ENCODE assay signal across 26 mouse cellular contexts in the genomic region with DNA sequence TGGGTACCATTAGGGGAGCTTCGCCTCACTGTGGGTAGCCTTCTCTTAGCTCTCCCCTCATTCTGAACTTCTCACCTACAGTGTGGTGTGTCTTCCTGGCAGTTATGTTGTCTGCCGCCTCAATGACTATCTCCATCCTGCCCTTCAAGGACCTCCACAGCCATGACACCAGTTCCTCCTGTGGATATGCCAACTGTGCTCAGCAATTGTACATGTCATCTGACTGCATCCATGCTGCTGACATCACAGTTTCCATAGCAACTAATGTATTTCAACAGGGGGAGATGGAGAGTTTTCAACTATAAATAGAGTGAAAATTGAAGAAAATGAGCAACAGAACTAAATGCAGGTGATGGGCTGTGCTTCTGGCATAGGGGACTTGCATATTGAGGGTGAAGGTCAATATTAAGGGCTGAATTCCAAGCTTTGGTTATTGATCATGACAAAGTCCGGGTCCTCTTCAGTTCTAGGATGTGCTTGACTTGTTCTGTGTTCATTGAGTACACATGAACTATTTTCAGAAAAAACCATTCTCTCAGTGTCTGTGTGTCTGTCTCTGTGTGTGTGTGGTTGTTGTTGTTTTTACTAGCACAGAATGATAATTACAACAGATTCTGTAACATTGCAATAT.
A peak's percentile ranks its signal among the peaks of the same experiment; 100 is the strongest.
DNase-seq lines count a peak whose midpoint lies in the region; ATAC-seq and TF ChIP-seq lines count a peak whose summit lies in the region.
"Had no signal": no experiment of that assay in that cellular context is flagged by ENCODE, and none has a peak within 500 bp of the region (broad histone marks: within the 10 kb centered on the region; RNA-seq: fewer than 3 reads in every experiment).

No protein-coding gene starts in this region.

- H3K27ac ChIP-seq in forebrain, embryonic 14.5 days (ENCODE audit: low read depth, low read length) = no peak overlapping the region
- H3K27ac ChIP-seq in forebrain, embryonic 11.5 days (ENCODE audit: low read depth, low read length) = no peak overlapping the region
- no peak overlapping the region for H3K27ac ChIP-seq in hindbrain, postnatal 0 days
- no peak overlapping the region for H3K27ac ChIP-seq in hindbrain, embryonic 13.5 days
- no peak overlapping the region for H3K27ac ChIP-seq in midbrain, postnatal 0 days (ENCODE audit: low read depth, low read length)
- no peak overlapping the region for H3K27ac ChIP-seq in midbrain, embryonic 15.5 days
- no peak overlapping the region for H3K27ac ChIP-seq in forebrain, postnatal 0 days (ENCODE audit: low read depth, low read length)
- H3K27ac ChIP-seq: gastrocnemius, adult 2 months; kidney, postnatal 0 days; lung, embryonic 15.5 days; midbrain, embryonic 10.5 days; stomach, postnatal 0 days had no signal

- WGBS in forebrain, embryonic 14.5 days = 89% methylated on average over 3 of the region's 3 CpGs
- 93% methylated on average over 3 of the region's 3 CpGs for WGBS in forebrain, embryonic 11.5 days
- 78% methylated on average over 3 of the region's 3 CpGs for WGBS in hindbrain, postnatal 0 days
- WGBS in hindbrain, embryonic 13.5 days = 89% methylated on average over 3 of the region's 3 CpGs
- 93% methylated on average over 3 of the region's 3 CpGs for WGBS in midbrain, postnatal 0 days
- 93% methylated on average over 3 of the region's 3 CpGs for WGBS in midbrain, embryonic 15.5 days
- 89% methylated on average over 3 of the region's 3 CpGs for WGBS in forebrain, postnatal 0 days

- no peak for ATAC-seq in forebrain, embryonic 14.5 days
- ATAC-seq in forebrain, embryonic 11.5 days (replicated peaks; ENCODE audit: low FRiP score) = no peak
- ATAC-seq in hindbrain, postnatal 0 days = peak; percentile 84
- no peak; the same call in 1 of the 2 replicates for ATAC-seq in hindbrain, embryonic 13.5 days (ENCODE audit: low FRiP score)
- ATAC-seq in midbrain, postnatal 0 days (ENCODE audit: low FRiP score) = peak; percentile 77
- no peak; the same call in 1 of the 2 replicates for ATAC-seq in midbrain, embryonic 15.5 days (replicated peaks)
- ATAC-seq in forebrain, postnatal 0 days = peak; percentile 91
- ATAC-seq: intestine, embryonic 16.5 days had no signal

- peak; percentile 49 for DNase-seq in forebrain, embryonic 14.5 days (ENCODE audit: low spot score)
- no peak for DNase-seq in forebrain, embryonic 11.5 days (ENCODE audit: low spot score)
- DNase-seq in hindbrain, postnatal 0 days (ENCODE audit: low spot score) = peak; percentile 64
- peak; percentile 60 for DNase-seq in midbrain, postnatal 0 days (ENCODE audit: low spot score)
- peak; percentile 52 for DNase-seq in forebrain, postnatal 0 days
- DNase-seq: adrenal gland, postnatal 14 days; cerebellum, adult 11-12 months; cerebellum, adult 9-11 months; gastrocnemius, adult 2 months; gastrocnemius, postnatal 36 days; heart, adult 18-20 months; heart, postnatal 36 days; kidney, adult 8-10 months; kidney, postnatal 4 days; layer of hippocampus, postnatal 36 days; liver; right cerebral cortex, postnatal 4 days had no signal

- H3K4me2 ChIP-seq in forebrain, embryonic 14.5 days (ENCODE audit: low read length) = no peak overlapping the region
- H3K4me2 ChIP-seq in forebrain, embryonic 11.5 days (ENCODE audit: low read depth, low read length, severe bottlenecking) = no peak overlapping the region
- no peak overlapping the region for H3K4me2 ChIP-seq in hindbrain, postnatal 0 days (ENCODE audit: low read depth, low read length)
- H3K4me2 ChIP-seq in hindbrain, embryonic 13.5 days = no peak overlapping the region
- H3K4me2 ChIP-seq in midbrain, postnatal 0 days (ENCODE audit: low read depth, low read length, poor library complexity, severe bottlenecking) = no peak overlapping the region
- H3K4me2 ChIP-seq in midbrain, embryonic 15.5 days = no peak overlapping the region
- H3K4me2 ChIP-seq in forebrain, postnatal 0 days (ENCODE audit: low read depth) = no peak overlapping the region
- H3K4me2 ChIP-seq: heart, embryonic 11.5 days; lung, embryonic 15.5 days had no signal

- no peak for TF ChIP-seq CTCF in hindbrain, postnatal 0 days (IDR thresholded peaks at IDR 0.05; ENCODE audit: low read depth)
- peak; percentile 11; the same call in 1 of the 2 replicates for TF ChIP-seq CTCF in midbrain, postnatal 0 days (IDR thresholded peaks at IDR 0.05)
- no peak for TF ChIP-seq CTCF in forebrain, postnatal 0 days (IDR thresholded peaks at IDR 0.05; ENCODE audit: low read depth)

- no peak overlapping the region for H3K9ac ChIP-seq in forebrain, embryonic 14.5 days (ENCODE audit: low read length)
- H3K9ac ChIP-seq in forebrain, embryonic 11.5 days (ENCODE audit: low read length) = no peak overlapping the region
- no peak overlapping the region for H3K9ac ChIP-seq in hindbrain, postnatal 0 days (replicated peaks; ENCODE audit: low read length)
- no peak overlapping the region for H3K9ac ChIP-seq in hindbrain, embryonic 13.5 days
- no peak overlapping the region for H3K9ac ChIP-seq in midbrain, postnatal 0 days (replicated peaks; ENCODE audit: low read length, poor library complexity, severe bottlenecking)
- H3K9ac ChIP-seq in midbrain, embryonic 15.5 days = no peak overlapping the region
- H3K9ac ChIP-seq in forebrain, postnatal 0 days = no peak overlapping the region
- H3K9ac ChIP-seq: lung, embryonic 15.5 days had no signal

- no peaks in the 10 kb centered on the region for H3K9me3 ChIP-seq in forebrain, embryonic 14.5 days (replicated peaks; ENCODE audit: control insufficient read depth, low read length)
- no peaks in the 10 kb centered on the region for H3K9me3 ChIP-seq in forebrain, embryonic 11.5 days (ENCODE audit: control insufficient read depth, low read length)
- H3K9me3 ChIP-seq in hindbrain, postnatal 0 days (ENCODE audit: low read length) = no peaks in the 10 kb centered on the region
- H3K9me3 ChIP-seq in hindbrain, embryonic 13.5 days = no peaks in the 10 kb centered on the region
- no peaks in the 10 kb centered on the region for H3K9me3 ChIP-seq in midbrain, postnatal 0 days (ENCODE audit: low read length)
- H3K9me3 ChIP-seq in midbrain, embryonic 15.5 days = no peaks in the 10 kb centered on the region
- no peaks in the 10 kb centered on the region for H3K9me3 ChIP-seq in forebrain, postnatal 0 days (ENCODE audit: low read length)
- H3K9me3 ChIP-seq: lung, embryonic 15.5 days; midbrain, embryonic 10.5 days had no signal

- no peaks in the 10 kb centered on the region for H3K4me1 ChIP-seq in forebrain, embryonic 14.5 days (ENCODE audit: control insufficient read depth, insufficient read depth, low read length)
- H3K4me1 ChIP-seq in forebrain, embryonic 11.5 days (replicated peaks; ENCODE audit: control insufficient read depth, insufficient read depth, low read length) = no peaks in the 10 kb centered on the region
- H3K4me1 ChIP-seq in hindbrain, postnatal 0 days (ENCODE audit: insufficient read depth, low read length) = no peaks in the 10 kb centered on the region
- no peaks in the 10 kb centered on the region for H3K4me1 ChIP-seq in hindbrain, embryonic 13.5 days (replicated peaks)
- no peaks in the 10 kb centered on the region for H3K4me1 ChIP-seq in midbrain, postnatal 0 days (ENCODE audit: insufficient read depth, low read length)
- H3K4me1 ChIP-seq in midbrain, embryonic 15.5 days = 0 out of 2 replicates have a peak, but pooled peaks cover 2% of the 10 kb centered on the region
- no peaks in the 10 kb centered on the region for H3K4me1 ChIP-seq in forebrain, postnatal 0 days (ENCODE audit: insufficient read depth)
- H3K4me1 ChIP-seq: lung, embryonic 15.5 days; midbrain, embryonic 10.5 days had no signal

- no peaks in the 10 kb centered on the region for H3K36me3 ChIP-seq in forebrain, embryonic 14.5 days (ENCODE audit: control insufficient read depth, insufficient read depth, low read length)
- no peaks in the 10 kb centered on the region for H3K36me3 ChIP-seq in forebrain, embryonic 11.5 days (ENCODE audit: control insufficient read depth, insufficient read depth, low read length)
- H3K36me3 ChIP-seq in hindbrain, postnatal 0 days (ENCODE audit: insufficient read depth, low read length) = no peaks in the 10 kb centered on the region
- no peaks in the 10 kb centered on the region for H3K36me3 ChIP-seq in hindbrain, embryonic 13.5 days
- H3K36me3 ChIP-seq in midbrain, postnatal 0 days (ENCODE audit: insufficient read depth, low read length) = no peaks in the 10 kb centered on the region
- no peaks in the 10 kb centered on the region for H3K36me3 ChIP-seq in midbrain, embryonic 15.5 days (replicated peaks)
- no peaks in the 10 kb centered on the region for H3K36me3 ChIP-seq in forebrain, postnatal 0 days (ENCODE audit: insufficient read depth)
- H3K36me3 ChIP-seq: lung, embryonic 15.5 days; midbrain, embryonic 10.5 days had no signal

- H3K4me3 ChIP-seq in forebrain, embryonic 14.5 days (ENCODE audit: low read depth, low read length) = no peak overlapping the region
- no peak overlapping the region for H3K4me3 ChIP-seq in forebrain, embryonic 11.5 days (ENCODE audit: low read depth, low read length)
- no peak overlapping the region for H3K4me3 ChIP-seq in hindbrain, postnatal 0 days (ENCODE audit: low read length)
- H3K4me3 ChIP-seq in hindbrain, embryonic 13.5 days = no peak overlapping the region
- H3K4me3 ChIP-seq in midbrain, postnatal 0 days (ENCODE audit: low read depth, low read length) = no peak overlapping the region
- H3K4me3 ChIP-seq in midbrain, embryonic 15.5 days = no peak overlapping the region
- H3K4me3 ChIP-seq in forebrain, postnatal 0 days (ENCODE audit: low read depth, low read length) = no peak overlapping the region
- H3K4me3 ChIP-seq: erythroblast, embryonic 14.5 days; gastrocnemius, adult 2 months; lung, embryonic 15.5 days; midbrain, embryonic 10.5 days had no signal

- H3K27me3 ChIP-seq in forebrain, embryonic 14.5 days (replicated peaks; ENCODE audit: control insufficient read depth, insufficient read depth, low read length) = no peaks in the 10 kb centered on the region
- H3K27me3 ChIP-seq in forebrain, embryonic 11.5 days (ENCODE audit: control insufficient read depth, insufficient read depth, low read length) = no peaks in the 10 kb centered on the region
- H3K27me3 ChIP-seq in hindbrain, postnatal 0 days (ENCODE audit: insufficient read depth, low read length) = no peaks in the 10 kb centered on the region
- H3K27me3 ChIP-seq in hindbrain, embryonic 13.5 days = no peaks in the 10 kb centered on the region
- no peaks in the 10 kb centered on the region for H3K27me3 ChIP-seq in midbrain, postnatal 0 days (ENCODE audit: insufficient read depth, low read length)
- H3K27me3 ChIP-seq in midbrain, embryonic 15.5 days (replicated peaks) = no peaks in the 10 kb centered on the region
- no peaks in the 10 kb centered on the region for H3K27me3 ChIP-seq in forebrain, postnatal 0 days (ENCODE audit: insufficient read depth, low read length)
- H3K27me3 ChIP-seq: lung, embryonic 15.5 days had no signal

Comparison
In these comparisons a context has a peak if more than half of its experiments do, and no peak if none do; other contexts are left out.
1. ATAC-seq: peak in hindbrain, postnatal 0 days (single experiment), midbrain, postnatal 0 days (single experiment) and forebrain, postnatal 0 days (single experiment); none in forebrain, embryonic 14.5 days (single experiment), forebrain, embryonic 11.5 days (single experiment), hindbrain, embryonic 13.5 days (single experiment) and midbrain, embryonic 15.5 days (single experiment).